Mouse (Mus musculus) inflammation-experienced regulatory T-cells, adult 6 months (primary cell): ENCODE measurements around the gene Fitm2. TPM values are rescaled to one million over a fixed set of nuclear protein-coding genes. Genes with fewer than 3 reads are reported as not detected.

ENCODE experiments used
- ATAC-seq: one replicate; pipeline ENCODE4 v1.8.0; 2017
- polyA plus RNA-seq, 3 experiments: library from polyadenylated mRNA; unstranded; fragments of 100-300 nt; shearing (Covaris generic); gene quantifications; one replicate each; pipeline ENCODE4 v1.2.1; 2017

Gene Fitm2
- 1 to 10 TPM; 1.3 to 3.0 (median 2.2) TPM for polyA plus RNA-seq

DNA sequence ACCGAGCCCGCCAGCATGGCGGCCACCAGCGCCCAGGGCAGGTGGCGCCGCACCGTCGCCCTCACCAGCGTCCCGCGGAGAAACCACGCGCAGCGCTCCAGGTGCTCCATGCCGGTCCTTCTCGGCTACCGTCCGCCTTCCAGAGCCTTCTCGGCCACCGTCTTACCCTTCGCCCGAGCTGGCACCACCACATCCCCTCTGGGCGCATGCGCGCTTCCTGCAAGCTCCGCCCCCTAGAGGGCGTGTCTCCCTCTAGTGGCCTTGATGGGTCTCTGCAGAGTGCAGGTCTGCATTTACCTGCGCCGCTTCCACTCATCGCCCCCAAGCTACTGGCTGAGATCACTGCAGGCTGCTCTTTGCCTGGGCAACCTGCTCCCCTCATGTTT is at the start of gene Fitm2:
TSS of gene Fitm2 (minus strand) at position 164 of the 386 bp plus-strand sequence.
- ATAC-seq: peak; percentile 95

DNA sequence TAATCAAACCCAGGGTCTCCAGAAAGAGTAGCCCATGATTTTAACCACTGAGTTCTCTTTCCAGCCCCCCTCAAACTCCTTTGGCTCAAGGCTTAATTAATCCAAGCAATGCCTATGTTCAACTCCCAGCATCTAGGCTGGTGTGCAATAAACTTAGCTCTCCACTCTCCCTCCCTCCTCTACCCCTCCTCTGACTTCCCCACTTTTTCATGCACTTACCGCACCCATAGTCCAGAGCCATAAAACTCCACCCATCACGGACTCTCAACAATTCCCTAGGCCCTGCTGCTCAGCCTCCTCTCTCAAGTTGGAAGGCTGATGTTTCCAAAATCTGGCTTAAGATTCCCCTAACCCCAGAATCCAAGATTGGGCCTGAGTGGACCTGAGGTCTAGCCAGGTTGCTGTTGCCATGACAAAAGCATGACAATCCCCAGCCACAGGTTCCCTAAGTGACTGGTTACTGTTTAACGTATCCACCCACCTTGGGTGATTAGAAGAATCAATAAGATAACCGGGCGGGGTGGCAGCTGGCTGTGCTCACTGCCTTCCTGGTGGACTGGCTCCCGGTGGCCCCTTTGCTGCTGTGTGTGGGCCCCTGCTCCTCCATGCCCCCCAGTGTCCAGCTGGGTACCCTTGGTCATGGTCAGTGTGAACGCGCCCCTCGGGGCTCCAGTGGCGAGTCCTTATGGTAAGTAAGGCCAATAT is 34.0 kb upstream of the Fitm2 start, which contains the start of gene Hnf4a:
TSS of gene Hnf4a (plus strand) at position 509 of the 705 bp plus-strand sequence.
- no peak for ATAC-seq

DNA sequence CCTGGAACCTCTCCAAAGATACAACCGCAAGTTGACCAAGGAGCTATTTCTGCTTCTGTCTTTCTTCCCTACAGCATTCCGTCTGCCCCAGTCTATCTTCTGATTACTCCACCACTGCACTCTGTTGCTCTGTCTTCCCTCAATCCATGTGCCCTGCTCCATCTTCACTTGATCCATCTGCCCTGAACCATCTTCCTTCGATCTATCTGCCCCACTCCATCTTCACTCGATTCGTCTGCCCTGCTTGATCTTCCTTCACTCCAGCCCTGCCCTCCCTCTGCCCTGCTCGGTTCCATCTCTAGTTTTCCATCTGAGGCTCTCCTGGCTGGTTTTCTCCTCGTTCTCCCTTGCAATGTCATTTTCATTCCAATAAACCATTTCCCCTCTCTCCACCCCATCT is 30.8 kb upstream of the Fitm2 start:
- no peak for ATAC-seq

DNA sequence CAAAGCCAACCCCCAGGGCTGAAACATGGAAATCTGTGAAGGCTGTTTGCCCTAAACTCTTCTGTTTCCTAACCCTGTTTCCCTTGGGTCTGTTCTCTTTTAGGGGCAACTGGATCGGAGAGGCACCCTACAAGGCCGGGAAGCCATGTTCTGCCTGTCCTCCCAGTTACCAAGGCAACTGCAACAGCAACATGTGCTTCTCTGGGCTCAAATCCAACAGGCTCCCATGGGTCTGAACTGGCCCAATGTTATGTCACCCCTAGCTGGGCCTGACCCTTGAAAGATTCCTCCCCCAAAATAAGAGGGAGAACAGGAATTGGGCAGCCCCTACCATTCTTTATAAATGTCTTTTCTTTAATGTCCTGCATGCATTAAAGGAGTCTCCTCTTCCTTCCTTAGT is 29.8 kb upstream of the Fitm2 start:
- ATAC-seq: no peak

DNA sequence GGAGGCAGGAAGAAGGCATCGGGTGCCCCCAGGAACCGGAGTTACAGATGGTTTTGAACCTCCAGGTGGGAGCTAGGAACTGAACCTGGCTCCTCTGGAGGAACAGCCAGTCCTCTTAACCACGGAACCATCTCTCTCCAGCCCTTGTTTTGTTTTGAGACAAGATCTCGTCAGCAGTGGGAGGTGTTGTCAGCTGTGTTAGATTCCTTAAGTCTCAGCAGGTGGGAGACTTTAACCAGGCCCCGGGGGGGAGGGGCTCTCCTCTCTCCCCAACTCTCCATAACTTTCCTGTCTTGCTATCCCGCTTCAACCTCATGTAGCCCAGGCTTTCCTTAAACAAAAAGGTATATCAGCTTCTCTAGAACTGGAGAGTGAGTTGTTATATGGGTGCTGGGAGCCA is 22.0 kb upstream of the Fitm2 start:
- ATAC-seq: no peak

DNA sequence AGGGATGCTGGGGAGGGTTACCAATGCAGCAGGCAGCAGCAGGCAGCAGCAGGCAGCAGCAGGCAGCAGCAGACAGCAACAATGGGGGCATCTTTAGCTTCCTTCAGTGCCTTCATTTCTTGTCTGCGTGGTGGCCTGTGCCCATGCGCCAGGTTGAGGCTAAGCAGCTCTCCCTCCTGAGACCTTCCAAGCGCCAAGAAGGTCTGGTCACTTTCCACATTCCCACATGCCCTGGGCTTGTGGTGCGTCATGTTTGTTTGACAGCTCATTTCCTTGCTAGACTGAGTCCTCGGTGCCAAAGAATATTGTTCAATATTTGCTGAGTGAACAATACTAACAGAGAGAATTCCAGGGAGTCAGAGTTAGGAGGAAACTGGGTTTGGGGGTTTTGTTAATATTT is 21.5 kb upstream of the Fitm2 start:
- ATAC-seq: no peak

DNA sequence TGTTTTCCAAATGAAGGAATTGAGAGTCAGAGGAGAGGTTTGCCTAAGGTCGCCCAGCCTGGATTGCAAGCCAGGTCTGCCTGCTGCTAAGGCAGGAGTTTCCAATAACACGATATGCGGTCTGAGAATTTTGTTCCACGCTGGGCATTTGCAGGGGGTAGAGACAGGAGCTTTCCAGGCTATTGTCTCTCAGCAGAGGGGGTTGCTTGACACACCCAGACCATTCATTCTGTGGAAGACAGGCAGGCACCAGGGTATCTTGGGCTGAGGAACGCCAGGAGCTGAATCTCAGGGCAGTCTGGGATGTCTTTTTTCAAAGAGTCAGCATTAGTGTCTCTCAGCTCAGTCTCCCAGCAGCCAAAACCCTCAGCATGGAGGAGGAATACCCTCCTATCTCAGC is 20.6 kb upstream of the Fitm2 start:
- no peak for ATAC-seq

DNA sequence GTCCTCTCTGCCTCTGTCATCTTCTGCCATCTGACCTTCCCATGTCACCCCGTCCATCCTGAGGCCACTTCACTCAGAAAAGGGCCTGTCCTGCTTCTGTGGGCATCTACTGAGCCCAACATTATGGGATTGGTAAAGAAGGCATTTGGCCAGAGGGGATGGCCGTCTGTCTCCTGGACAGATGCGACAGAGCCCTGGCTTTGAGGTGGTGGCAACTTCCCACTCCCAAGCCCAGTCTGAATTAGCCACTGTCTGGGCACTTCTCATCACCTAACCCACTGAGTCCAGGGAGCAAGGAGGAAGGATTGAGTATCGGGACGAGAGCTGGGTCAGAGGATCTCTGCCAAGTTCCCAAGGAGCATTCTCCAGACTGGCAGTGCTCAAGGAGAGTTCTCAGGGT is 19.6 kb upstream of the Fitm2 start, which contains the start of gene R3hdml:
TSS of gene R3hdml (plus strand) at position 301 of the 400 bp plus-strand sequence.
- no peak for ATAC-seq

DNA sequence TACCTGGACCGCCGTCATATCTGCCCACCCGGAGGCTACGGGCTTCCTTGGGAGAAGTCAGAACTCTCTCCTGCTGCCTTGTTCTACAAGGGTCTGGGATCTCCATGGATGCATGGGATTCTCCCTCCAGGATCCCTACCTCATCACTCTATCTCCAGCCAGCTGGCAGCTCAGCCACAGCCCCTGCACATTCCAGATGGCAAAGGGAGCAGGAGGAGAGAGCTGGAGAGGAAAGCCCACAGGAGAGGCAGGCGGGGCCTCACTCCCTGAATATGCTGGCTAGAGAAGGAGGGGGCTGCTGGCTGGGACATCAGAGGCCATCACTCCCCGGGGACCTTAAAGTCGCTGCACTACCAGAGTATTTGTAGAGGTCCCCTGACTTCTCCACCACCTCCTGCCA is 18.9 kb upstream of the Fitm2 start:
- ATAC-seq: no peak

DNA sequence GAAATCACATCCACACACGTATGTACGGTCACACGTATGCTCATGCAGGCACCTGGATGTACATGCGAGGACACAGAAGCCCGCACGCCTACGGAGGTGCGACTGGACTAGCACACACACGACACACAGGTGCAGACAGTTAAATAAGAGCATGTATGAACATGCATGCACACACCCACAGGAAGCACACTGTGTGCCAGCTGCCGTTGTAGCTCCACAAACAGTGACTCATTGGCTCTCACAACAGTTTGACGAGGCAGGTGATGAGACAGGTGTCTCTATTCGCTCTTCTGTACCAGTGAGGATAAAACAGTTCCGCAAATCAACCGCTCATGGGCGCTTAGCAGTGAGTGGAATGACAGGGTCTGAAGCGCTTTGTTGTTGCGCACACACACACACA is 18.2 kb upstream of the Fitm2 start:
- ATAC-seq: no peak

DNA sequence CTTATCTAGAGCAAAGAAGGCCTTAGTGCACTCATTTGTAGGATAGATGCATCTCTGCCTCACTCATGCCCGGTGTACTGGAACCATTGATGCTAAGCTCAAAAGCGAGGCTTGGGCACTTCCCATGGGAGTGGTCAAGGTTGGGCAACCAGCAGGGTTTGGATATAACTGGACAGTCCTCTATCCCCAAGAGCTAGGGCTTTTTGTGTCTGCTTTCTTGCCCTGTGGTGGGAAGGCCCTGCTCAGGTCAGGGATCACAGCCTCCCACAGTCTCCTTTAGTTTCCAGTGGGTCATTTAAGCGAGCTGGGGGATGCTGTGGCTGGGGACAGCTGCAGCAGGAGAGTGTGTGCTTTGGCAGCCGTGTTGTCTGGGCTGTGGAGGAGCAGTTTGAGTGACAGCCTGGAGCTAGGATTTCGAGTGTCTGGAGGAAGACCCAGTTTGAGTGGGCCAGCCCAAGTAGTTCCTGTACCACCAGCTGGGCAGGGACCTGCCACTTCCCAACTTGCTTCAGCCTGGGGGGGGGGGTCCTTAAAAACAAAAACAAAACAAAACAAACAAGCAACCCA is 17.4 kb upstream of the Fitm2 start:
- ATAC-seq: no peak

DNA sequence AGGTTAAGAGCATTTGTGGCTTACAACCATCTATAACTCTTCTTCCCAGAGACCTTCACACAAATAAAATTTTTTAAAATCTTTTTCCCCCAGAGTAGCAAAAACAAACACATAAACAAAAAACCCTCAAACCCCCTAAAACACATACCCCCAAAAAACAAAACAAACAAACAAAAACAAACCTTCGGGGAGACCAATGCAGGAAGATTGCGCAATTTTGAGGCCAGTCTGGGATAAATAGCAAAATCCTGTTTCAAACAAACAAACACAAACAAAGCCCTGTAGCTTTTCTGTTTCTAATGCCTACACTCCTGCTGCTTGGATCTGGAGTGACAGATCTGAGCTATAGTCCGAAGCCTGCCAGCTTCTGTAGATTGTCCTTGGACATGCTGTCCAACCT is 14.9 kb upstream of the Fitm2 start:
- no peak for ATAC-seq

DNA sequence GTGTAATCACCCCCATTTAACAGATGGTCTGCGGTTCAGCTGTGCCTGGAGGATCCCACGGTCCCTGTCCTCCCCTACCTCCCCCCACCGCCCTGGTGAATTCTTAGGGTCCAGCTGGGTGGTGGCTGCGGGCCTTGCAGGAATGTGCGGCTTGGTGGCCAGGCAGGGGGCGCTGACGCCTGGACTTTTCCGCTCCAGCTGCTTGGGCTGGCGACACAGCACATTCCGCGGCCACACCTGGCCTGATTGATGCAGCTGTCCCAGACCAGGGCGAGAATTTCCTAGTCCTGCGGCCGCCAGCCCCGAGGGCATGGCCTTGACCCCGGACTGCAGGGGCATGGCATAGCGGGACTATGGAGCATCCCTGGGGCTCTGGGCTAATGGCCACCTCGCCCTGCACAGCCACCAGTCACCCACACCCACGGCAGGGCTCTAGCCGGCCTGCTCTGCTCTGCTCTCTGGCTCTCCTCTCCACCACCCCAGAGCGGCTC is 9.2 kb upstream of the Fitm2 start:
- ATAC-seq: no peak

DNA sequence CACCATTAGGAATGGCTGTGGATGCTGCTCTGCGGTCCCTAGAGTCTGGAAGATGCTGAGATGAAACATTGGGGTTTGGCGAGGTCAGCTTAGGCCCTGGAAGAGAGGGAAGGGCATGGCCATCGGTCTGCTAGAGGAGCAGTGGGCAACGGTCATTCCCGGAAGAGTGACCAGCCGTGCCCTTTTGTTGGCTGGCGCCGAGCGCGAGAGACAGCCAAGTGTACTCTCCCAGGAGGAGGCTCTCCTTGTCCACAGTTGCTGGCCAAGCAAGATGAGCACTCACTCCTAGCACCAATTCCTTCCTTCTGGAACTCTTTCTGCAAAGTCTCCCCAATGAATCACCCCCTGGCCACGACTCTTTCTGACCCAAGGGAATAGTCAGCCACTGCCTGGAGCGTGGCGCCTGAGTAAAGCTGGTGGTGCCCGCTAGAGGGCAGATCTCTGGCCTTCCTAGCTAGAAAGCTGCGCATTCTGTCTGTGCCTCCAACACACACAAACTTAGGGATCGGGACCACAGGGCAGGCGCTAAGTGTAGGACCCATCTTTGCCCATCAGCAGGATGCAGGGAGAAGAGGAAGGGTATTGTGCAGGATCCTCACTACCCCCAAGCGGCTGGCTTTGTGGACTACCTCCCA is 7.9 kb upstream of the Fitm2 start:
- ATAC-seq: no peak

DNA sequence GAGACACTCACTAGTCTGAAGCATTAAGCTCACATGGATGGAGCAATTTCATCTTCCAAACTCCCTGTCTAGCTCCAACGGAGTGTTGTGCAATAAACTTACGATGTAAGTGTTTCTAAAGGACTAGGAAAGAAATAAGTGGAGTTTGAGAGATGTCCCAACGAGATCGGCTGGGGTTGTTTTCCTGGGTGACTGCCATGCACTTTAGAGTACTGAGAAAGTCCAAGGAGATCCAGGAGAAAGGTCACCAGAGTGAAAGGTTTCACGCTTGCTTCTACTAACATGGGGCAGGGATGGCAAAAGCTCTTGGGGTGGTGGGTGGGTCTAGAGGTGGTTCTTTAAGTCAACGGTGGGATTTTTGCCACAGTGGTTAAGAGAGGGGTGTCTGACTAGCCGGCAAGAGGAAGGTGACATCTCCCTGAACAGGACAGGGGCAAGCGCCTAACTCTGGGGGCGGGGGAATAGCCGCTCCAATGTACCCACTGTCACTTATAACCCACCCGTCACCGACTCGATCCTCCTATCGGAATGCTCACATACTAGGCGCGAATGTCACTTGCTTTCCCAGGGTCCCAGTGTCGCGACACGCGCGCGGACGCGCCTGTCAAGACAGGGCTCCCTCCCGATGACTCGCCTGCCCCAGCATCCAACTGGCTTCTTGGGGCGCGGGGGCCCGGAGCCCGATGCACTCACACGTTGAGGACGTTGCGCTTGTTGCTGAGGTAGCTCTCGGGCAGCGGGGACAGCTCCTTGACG is 541 bp downstream of the Fitm2 start:
- peak; percentile 38 for ATAC-seq

DNA sequence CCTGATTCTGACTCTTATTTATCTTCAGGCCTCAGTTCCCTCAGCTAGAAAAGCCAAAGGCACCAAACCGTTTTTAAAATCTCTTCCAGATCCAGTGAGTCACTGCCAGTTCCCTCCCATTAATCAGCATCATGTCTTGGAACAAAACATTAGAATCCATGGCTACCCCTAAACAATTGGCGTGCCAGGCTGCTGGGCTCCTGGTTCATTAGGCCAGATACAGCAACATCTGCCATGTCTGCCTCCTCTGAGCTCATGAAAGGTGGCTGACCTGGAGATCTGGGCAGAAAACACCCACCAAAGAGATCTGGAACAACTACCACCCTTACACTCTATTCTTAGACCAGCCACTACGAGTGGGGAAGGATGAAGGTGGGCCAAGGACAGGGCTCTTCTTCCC is 1.3 kb downstream of the Fitm2 start:
- no peak for ATAC-seq

DNA sequence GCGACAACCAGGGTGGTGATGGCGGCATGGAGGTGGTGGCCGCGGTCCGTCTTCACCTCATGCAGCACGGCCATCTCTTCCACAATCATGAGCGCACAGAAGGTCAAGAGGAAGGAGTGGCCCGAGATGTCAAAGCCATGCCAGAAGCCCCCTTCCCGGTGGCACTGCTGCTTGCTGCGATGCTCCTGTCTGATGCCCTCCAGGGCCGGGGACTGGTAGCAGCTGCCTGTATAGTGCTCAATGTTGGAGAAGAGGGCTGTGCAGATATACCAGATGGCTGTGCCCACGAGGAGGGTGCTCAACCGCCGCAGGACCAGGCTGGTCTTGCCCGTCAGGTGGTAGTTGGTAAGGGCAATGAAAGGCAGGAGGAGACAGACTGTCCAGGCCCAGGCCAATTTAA is 2.7 kb downstream of the Fitm2 start:
- no peak for ATAC-seq

DNA sequence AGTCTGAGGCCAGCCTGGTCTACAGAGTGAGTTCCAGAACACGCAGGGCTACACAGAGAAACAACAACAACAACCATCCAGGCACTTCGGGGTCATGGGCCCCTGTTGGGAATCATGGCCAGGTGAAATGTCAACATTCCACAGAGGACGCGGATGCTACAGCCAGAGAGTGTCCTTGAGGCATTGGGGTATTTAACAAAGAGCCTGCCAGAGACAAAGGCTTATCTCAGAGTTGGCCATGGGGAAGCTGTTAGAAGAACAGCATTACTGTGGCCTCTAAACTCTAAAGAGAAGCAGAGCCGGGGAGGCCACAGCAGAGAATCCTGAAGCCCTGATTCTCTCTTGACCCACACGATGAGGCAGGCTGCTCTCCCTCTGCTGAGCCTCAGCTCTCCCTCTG is 3.6 kb downstream of the Fitm2 start:
- ATAC-seq: no peak

DNA sequence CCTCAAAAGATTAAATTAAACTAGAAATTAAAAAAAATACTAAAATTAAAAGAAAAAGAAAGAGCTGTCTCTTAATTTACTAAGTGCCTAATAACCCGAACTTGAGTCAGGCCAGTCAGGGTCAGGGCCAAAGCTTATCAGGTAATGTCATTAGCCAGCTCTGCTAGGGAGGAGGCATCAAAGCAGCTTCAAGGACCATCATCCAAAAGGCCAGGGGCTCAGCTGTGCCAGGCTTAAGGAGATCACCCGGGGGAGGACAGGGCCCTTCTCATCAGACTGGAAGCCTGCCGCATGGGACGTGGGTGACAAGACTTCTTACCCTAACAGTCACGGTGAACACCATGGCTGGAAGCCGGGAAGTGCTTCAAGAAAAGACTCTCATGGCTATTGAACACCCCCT is 4.8 kb downstream of the Fitm2 start:
- ATAC-seq: no peak

DNA sequence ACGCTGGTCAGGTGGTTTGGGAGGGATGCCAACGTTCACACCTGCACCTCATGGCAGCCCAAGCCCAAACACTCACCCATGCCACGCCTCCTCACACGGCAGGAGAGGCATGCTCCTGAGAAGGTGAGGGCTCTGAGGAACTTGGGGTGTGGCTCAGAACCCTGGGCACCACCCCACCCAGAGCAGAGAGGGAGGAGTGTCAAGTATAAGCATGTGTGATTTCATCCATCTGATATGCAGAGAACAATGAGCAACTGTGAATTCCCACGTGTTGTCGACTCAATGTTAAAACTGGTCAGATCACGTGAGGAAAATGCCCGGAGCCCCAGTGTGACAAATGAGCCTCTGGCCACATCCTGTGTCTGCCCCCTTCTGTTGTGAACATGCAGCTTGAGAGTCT is 5.7 kb downstream of the Fitm2 start:
- ATAC-seq: no peak

DNA sequence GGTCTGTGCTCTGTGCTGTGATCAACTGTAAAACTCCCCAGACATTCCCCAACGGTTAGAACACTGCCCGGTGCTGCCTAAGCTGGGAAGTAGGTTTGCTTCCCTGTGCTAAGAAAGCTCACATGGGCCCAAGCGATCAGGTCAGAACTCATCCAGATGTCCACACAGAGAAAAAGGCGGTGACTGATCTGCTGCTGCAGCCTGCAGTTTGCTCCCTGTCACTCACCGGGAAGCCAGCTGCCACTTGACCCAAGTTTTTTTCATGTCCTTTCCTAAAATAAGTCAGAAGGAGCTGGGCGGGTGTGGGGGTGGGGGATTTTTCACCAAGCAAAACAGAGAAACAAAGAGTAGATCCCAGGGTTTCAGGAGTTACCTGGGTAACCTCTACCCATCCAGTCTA is 7.9 kb downstream of the Fitm2 start:
- ATAC-seq: no peak

DNA sequence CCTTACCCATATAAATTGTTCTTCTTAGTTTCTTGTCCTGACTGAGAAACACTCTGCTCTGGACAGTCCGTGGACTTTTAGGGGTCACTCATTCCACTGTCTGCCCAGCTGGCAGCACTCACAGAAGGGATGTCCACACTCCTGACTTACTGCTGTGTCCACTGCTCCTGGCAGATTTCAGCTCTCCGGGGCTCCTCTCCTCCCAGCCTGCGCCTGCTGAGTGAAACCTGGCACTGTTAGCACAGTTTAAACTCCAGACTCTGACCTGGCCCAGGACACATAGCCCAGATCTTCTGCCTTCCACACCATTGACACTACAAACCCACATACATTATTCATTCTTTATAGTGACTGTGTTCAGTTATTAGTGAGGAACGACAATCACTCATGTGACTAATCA is 8.4 kb downstream of the Fitm2 start:
- ATAC-seq: no peak

DNA sequence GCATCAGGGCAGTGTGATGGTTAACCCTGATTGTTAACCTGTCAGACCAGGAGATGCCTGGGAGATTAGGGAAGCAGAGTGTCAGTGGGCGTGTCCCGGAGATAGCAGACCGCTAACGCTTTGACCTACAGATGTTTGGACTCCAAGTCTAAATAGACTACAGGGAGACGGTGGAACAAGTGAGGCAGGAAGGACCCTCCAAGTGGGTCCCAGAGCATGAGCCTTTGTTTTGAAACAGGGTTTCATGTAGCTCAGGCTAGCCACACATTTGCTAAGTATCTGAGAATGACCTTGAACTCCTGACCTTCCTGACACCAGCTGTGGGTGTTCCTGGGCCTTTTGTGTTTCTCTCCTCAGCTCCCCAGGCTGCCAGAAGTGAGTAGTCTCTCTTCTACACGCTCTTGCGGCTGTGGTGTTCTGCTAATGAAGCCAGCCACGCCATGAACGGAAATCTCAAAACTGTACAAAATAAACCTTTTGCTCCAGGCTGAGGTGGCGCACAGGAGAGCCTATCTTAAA is 9.1 kb downstream of the Fitm2 start:
- no peak for ATAC-seq
